Mouse (Mus musculus) liver, postnatal 0 days (tissue): ENCODE data around the gene Cald1. TPM values are rescaled to one million over a fixed set of nuclear protein-coding genes. Genes with fewer than 3 reads are reported as not detected.

ENCODE experiments used
- ATAC-seq: fragments of 200-750 bp; cut with Nextera tagmentation; 2 replicates; pipeline ENCODE4 v1.8.0; 2017; ENCODE audit warnings: mild to moderate bottlenecking, moderate library complexity
- DNase-seq: peaks from one replicate; pipeline ENCODE4 v3.0.0-alpha.2; 2016
- H3K27ac ChIP-seq: fragments of 300-500 bp; sonication (generic); 2 replicates; pipeline ENCODE4 v1.5.1; 2014; ENCODE audit warnings: antibody characterized with exemption, moderate library complexity, mild to moderate bottlenecking, low read depth
- H3K27me3 ChIP-seq: fragments of 300-500 bp; sonication (generic); 2 replicates; pipeline ENCODE4 v1.6.1; 2014; ENCODE audit warnings: low read length, control low read depth, mixed read lengths; ENCODE audit not compliant: insufficient read depth
- H3K36me3 ChIP-seq: fragments of 300-500 bp; sonication (generic); replicated peaks from 2 replicates; pipeline ENCODE4 v1.6.1; 2014; ENCODE audit warnings: mild to moderate bottlenecking, control low read depth, low read length, moderate library complexity, mixed read lengths; ENCODE audit not compliant: insufficient read depth
- H3K4me1 ChIP-seq: fragments of 300-500 bp; sonication (generic); 2 replicates; pipeline ENCODE4 v1.6.1; 2014; ENCODE audit warnings: antibody characterized with exemption, mild to moderate bottlenecking, control low read depth; ENCODE audit not compliant: insufficient read depth
- H3K4me2 ChIP-seq: fragments of 300-500 bp; sonication (generic); 2 replicates; pipeline ENCODE4 v1.6.1; 2014; ENCODE audit warnings: low read depth, mild to moderate bottlenecking, low read length, moderate library complexity, mixed read lengths
- H3K4me3 ChIP-seq: fragments of 300-500 bp; sonication (generic); 2 replicates; pipeline ENCODE4 v1.5.1; 2014; ENCODE audit warnings: low read depth, low read length
- H3K9ac ChIP-seq: fragments of 300-500 bp; sonication (generic); replicated peaks from 2 replicates; pipeline ENCODE4 v1.6.1; 2014; ENCODE audit warnings: mild to moderate bottlenecking, moderate library complexity
- H3K9me3 ChIP-seq: fragments of 300-500 bp; sonication (generic); 2 replicates; pipeline ENCODE4 v1.6.1; 2016; ENCODE audit warnings: mild to moderate bottlenecking, control low read depth, low read length, mixed read lengths
- CTCF ChIP-seq: sonication (generic); IDR thresholded peaks from 2 replicates; pipeline ENCODE4 v1.5.1; 2016; ENCODE audit warnings: antibody characterized with exemption, low read depth
- EP300 ChIP-seq: IDR thresholded peaks from 2 replicates; pipeline ENCODE4 v1.6.1; 2016; ENCODE audit warnings: antibody characterized with exemption, low read depth, mild to moderate bottlenecking
- WGBS: fragments of 180-500 bp; shearing (Covaris S2); extraction: QIAGEN DNeasy Blood & Tissue Kit; methylation state at CpG from one replicate; pipeline ENCODE4 v1.1.7; 2014; ENCODE audit not compliant: insufficient replicate concordance; 5-methylcytosine and 5-hydroxymethylcytosine counted together
- polyA plus RNA-seq: library from polyadenylated mRNA; unstranded; fragments of >200 nt; fragmentation: Nextera tagmentation; extraction: Ambion mirVana; gene quantifications from 2 replicates; pipeline ENCODE4 v1.2.1, GENCODE M21; 2015

Cald1 gene
- polyA plus RNA-seq, 1 experiment from 2014 or later, result 131 TPM

DNA sequence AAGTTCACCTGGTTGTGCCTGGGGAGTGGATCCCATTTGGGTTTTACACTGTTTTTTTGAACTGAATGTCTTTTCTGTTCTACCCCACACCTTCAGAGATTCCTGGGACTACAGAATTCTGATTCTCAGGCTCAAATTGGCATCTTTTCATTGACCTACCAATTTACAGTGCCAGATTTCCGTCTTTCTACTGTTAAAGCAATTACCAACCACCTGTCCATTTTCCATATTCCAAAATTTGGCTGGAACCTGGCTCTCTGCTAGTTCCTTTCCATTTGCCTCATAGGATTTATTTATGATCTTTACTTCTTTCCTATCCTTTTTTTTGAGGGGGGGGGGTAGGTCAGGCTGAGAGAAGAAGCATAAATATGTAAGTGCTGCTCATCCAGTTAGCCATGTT, 4.9 kb upstream of the Cald1 start:
- no peak for ATAC-seq
- no peak overlapping the region for H3K27ac ChIP-seq

GRCm38 (mm10) chr6:34597316-34597715, 984 bp upstream of the Cald1 start:
- Histone ChIP-seq H3K36me3 (no peaks in the 10 kb centered on the region), H3K4me2 (no peak overlapping the region), H3K9ac (no peak overlapping the region), H3K27ac (no peak overlapping the region), H3K9me3 (no peaks in the 10 kb centered on the region), H3K4me1 (no peaks in the 10 kb centered on the region), H3K4me3 (no peak overlapping the region), H3K27me3 (0 out of 2 replicates have a peak, but pooled peaks cover 3% of the 10 kb centered on the region)
- no peak for TF ChIP-seq EP300
- no peak for TF ChIP-seq CTCF
- WGBS, result 64% methylated on average over 3 of the region's 3 CpGs
- no peak for DNase-seq
- no peak for ATAC-seq

More for the DNA sequence above, 4.9 kb upstream of the Cald1 start:
- H3K4me2 ChIP-seq, result no peak overlapping the region
- no peaks in the 10 kb centered on the region for H3K36me3 ChIP-seq
- no peaks in the 10 kb centered on the region for H3K9me3 ChIP-seq
- no peaks in the 10 kb centered on the region for H3K27me3 ChIP-seq
- DNase-seq, result no peak
- no peak overlapping the region for H3K4me3 ChIP-seq
- no peaks in the 10 kb centered on the region for H3K4me1 ChIP-seq
- H3K9ac ChIP-seq, result no peak overlapping the region
- TF ChIP-seq EP300 (no peak), CTCF (no peak)
- WGBS, result 76% methylated on average over 1 of the region's 1 CpGs

- Histone ChIP-seq H3K36me3 (no peaks in the 10 kb centered on the region), H3K27me3 (0 out of 2 replicates have a peak, but pooled peaks cover 3% of the 10 kb centered on the region), H3K9ac (no peak overlapping the region), H3K9me3 (no peaks in the 10 kb centered on the region), H3K4me2 (peak overlapping the region; percentile 24), H3K27ac (no peak overlapping the region), H3K4me1 (no peaks in the 10 kb centered on the region), H3K4me3 (peak overlapping the region; percentile 15)
- no peak for TF ChIP-seq CTCF
- no peak for TF ChIP-seq EP300
- 65% methylated on average over 9 of the region's 9 CpGs for WGBS
- ATAC-seq (no peak), DNase-seq (no peak)
Observed at GRCm38 (mm10) chr6:34599171-34599570, 871 bp downstream of the Cald1 start.

DNA sequence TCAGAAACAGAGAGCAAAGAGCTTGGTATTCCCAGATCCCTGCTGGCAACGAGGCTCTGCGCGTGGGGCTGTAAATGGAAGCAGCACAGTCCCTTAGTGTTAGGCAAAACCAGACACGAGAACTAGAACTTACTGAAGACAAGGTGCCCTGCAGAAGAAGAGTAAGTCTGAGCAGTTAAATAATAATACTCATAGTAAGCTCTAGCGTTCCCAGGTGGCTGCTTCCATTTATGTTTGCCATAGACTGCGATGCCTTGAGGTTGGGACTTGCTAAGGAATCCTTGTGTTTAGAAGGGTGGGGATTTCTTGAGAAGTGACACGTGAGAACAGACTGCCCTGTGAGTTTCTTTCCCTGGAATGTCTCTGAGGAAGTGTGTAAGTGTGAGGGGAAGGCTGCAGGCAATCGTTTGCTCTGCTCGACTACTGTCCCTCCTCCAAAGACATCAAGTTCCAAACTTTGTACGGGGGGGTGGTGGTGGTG, 1.4 kb downstream of the Cald1 start:
- ATAC-seq (no peak), DNase-seq (no peak)
- no peak overlapping the region for H3K9ac ChIP-seq
- H3K4me1 ChIP-seq, result no peaks in the 10 kb centered on the region
- H3K4me2 ChIP-seq, result peak overlapping the region; percentile 24; the same call in 1 of the 2 replicates
- 0 out of 2 replicates have a peak, but pooled peaks cover 3% of the 10 kb centered on the region for H3K27me3 ChIP-seq
- H3K27ac ChIP-seq, result no peak overlapping the region
- no peak for TF ChIP-seq CTCF
- no peak for TF ChIP-seq EP300
- WGBS, result 44% methylated on average over 10 of the region's 10 CpGs
- no peaks in the 10 kb centered on the region for H3K36me3 ChIP-seq
- no peaks in the 10 kb centered on the region for H3K9me3 ChIP-seq
- H3K4me3 ChIP-seq, result peak overlapping the region; percentile 15

- DNase-seq (no peak), ATAC-seq (no peak)
- Histone ChIP-seq H3K27ac (no peak overlapping the region), H3K9me3 (no peaks in the 10 kb centered on the region), H3K27me3 (0 out of 2 replicates have a peak, but pooled peaks cover 3% of the 10 kb centered on the region), H3K4me2 (no peak overlapping the region), H3K9ac (no peak overlapping the region), H3K4me3 (no peak overlapping the region), H3K4me1 (no peaks in the 10 kb centered on the region), H3K36me3 (no peaks in the 10 kb centered on the region)
- TF ChIP-seq CTCF (no peak), EP300 (no peak)
- WGBS, result 73% methylated on average over 4 of the region's 4 CpGs
Observed at GRCm38 (mm10) chr6:34600850-34601249, 2.5 kb downstream of the Cald1 start.

GRCm38 (mm10) chr6:34602091-34602490, 3.8 kb downstream of the Cald1 start:
- Histone ChIP-seq H3K4me3 (no peak overlapping the region), H3K27ac (no peak overlapping the region), H3K9me3 (no peaks in the 10 kb centered on the region), H3K27me3 (0 out of 2 replicates have a peak, but pooled peaks cover 3% of the 10 kb centered on the region), H3K9ac (no peak overlapping the region), H3K4me1 (no peaks in the 10 kb centered on the region), H3K36me3 (no peaks in the 10 kb centered on the region), H3K4me2 (no peak overlapping the region)
- TF ChIP-seq CTCF (no peak), EP300 (no peak)
- DNase-seq, result no peak
- no peak for ATAC-seq
- WGBS, result 69% methylated on average over 2 of the region's 2 CpGs
